Mouse (Mus musculus): Measurements from ENCODE around the gene BC049352.
A peak's percentile ranks its signal among the peaks of the same experiment; 100 is the strongest.

Gene BC049352

DNA sequence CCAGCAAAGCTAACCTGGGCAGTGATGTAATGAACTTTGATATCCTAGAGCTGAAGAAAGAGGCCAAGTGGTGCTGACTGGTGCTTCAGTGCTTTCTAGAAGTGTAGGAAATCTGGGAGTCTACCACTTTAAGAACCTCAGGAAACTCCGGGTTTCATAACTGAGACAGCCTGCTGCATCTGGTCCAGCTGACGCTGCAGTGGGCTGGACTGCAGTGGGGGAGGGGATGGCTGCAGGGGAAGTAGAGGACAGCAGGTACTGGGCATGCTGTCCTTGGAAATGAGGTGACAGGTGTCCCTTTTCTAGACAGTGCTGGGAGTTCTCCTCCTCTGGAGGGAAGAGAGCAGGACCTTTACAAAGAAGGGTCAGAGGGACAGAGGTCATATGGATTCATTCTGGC is at the start of gene BC049352:
Gene BC049352, plus strand, starts transcription at position 238 of the 400 bp plus-strand sequence.
- DNase-seq (ENCODE audit: low spot score) = no peak

DNA sequence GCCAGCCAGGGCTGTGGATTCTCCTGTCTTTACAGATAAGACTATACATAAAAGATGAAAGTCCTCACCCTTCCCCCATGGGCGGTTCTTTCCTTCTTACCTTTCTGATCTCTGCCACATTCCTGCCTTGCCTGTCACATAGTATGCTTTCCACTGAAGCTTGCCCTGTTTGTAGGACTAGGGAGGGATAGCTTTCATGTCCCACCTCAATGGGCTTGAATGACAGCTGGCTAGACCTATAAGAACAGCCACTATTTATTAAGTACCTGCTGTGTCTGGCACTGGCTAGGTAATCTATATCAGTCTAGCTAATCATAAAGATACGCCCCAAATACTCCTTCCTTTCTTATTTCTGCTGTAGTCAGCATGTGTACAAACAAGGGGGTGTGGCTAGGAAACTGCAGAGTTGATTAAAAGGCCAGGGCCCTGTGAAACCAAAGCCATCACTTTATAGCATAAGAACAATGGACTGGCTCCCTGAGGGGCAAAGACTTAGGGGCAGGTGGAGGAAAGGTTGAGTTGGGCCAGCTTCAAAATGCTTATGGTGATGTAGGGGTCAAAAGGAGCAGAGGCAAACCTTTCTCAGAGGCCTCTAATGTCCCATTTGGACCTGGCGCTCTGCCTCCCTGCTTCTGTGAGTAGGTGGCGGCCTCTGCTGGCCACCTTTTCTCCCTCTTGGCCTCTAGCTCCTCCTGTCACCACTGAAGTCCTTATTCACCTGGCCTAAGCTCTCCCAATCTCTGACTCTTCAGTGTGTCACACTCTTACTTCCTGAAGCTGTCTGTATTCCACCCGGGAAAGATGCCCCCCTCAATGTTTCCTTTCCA is 48.1 kb upstream of the BC049352 start:
- DNase-seq (ENCODE audit: low spot score) = no peak

DNA sequence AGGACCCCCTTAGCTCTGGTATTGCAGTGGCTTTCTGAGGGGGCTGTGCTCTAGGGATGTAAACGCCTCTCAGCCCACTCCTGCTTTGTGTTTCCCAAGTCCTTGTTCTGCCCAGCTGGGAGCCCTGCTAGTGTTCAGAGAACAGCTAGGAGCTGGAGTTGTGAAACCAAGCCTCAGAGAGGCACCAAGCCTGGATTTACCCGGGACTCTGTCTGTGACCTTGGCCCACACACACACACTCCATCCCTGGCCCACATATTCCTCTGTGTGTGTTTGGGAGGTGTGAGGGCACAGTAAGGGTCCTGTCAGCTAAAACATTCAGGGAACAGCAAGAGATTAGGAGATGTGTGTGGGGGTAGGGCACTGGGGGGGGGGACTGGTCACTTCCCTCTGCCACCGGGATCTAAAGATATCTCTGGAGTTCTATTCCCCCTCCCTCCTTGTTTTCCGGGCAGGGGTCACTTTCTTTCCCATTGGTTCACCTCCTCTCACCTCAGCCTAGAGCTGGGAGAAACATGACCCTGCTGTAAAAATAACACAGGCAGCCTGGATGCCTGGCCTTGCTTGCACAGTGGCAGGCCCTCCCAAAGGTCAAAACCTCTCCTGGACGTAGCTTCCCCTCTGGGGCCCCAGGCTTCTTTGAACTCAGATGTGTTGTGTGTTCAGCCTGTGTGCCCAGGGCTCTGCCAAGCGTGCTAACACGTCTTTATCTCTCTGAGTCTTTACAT is 45.2 kb upstream of the BC049352 start:
- no peak for DNase-seq (ENCODE audit: low spot score)

DNA sequence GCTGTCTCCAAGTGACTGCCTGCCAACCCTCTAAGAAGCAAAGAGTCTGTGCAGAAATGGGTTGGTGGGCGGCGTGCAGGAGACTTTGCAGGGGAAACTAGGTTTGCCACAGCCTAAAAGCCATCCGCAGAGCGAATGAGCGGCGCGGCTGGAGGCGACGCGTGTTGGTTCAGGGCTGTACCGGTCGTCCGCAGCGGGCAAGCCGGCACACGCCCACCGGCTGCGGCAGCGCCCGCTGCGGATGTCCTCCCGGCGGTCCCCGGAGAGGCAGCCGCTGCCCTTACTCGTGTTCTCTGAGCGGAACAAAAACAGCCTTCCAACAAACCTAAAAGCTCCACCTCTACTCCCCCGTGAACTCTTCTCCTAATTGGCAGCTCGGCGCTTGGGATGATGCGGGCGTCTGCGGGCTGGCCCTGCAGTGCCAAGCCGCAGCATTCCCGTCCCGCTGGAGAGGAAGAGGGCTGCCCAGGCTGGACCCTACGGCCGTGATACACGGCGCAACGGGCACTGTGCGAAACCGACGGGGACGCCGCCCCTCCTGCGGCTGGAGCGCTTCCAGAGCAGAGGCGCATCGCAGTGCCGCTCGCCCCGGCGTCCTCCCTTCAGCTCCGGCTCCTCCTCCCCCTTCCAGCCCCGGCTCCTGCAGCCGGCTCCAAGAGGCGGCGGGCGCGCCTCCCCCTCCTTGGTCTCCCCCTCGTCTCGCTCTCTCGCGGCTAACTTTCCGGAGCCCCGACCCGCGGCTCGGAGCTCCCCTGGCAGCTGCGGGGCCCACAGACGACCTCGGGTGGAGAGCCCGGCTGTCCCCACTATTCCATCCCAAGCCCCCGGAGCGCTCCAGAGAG is 43.4 kb upstream of the BC049352 start, which contains the start of gene Scn4b:
Gene Scn4b, plus strand, starts transcription at position 205 of the 842 bp plus-strand sequence.
- no peak for DNase-seq (ENCODE audit: low spot score)

DNA sequence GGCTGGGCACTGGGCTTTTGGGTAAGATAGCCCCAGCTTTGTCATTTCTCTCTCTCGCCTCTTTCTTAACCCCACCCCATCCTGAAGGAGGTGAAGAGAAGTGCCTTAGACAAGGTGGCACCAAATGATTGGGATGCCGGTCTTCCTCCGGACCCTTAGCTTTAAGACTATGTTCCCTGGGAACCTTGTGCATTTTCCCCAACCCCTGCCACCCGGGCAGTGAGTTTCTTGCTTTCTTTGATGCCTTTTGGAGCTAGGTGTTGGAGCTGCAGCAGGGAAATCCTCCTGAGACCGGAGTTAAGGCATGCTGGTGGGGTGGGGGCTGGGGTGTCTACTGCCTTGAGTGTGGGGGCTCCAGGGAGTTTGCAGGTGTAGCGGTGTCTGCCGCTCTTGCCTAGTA is 42.7 kb upstream of the BC049352 start:
- no peak for DNase-seq (ENCODE audit: low spot score)

DNA sequence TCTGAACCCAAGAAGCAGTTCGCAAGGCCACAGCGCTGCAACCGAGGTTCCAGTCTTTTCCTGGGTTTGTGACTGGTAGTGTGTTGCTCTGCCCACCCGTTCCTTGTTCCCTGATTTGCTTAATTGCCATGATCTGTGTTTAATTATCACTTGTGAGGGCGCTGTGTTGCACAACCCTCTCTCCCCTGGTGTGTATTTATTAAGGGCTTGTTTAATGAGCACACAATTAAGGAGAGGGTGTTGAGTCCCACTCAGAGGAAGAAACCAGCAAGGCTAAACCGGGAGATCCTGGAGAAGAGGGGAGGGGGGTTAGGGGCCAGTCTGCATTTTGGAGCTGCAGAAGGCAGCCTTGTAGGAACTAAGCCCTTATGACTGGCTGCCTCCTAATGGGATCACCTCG is 40.9 kb upstream of the BC049352 start:
- no peak for DNase-seq (ENCODE audit: low spot score)

DNA sequence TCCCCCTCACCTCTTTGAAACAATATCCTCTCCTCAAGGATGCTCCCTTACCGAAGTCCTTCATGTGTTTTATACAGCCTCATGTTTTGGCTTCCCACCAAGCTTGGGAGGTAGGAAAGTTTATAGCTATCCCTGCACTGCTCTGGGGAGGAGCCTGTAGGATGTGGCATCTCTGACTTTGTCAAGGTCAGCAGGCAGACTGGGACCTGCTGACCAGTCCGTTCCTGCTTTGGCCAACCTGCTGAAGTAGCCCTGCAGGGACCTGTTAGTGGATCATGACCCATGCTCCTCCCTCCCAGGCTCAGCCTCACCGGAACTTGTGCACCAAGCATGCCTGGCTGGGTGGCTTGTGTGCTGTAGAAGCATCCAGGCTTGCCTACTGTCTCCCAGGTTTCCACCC is 39.1 kb upstream of the BC049352 start:
- DNase-seq (ENCODE audit: low spot score) = no peak

DNA sequence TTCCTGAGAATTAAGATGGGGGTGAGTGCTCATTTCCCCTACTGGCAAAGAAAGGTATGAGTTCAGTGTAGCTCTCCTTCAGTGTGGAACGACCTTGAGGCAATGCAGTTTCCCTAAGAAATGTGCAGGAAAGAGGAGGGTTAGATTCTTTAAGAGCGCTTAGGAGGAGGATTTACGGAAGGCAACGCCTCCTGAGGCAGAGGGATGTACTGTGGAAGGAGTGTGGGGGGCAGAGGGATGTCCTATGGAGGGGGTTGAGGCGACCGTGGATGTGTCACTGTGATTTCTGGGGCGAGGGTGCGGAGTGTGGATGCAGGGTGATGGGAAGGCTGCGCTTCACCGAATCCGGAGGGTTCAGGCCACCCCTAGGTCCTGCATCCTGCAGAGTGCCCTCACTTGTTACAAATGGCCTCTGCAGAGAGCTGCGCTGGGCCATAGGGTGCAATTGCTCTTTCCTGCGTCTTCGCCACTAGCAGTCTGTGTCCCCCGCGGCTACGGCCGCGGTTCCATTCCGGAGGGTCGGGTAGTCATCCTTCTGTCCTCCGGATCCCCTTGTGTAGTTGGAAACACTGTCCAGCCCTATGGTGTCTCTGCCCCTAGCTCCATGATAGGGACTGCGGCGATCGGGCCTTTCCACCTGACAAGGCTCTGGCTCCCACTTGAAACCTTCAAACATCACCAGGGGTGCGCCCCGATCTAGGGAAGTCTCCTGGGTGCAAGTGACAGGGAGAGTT is 36.1 kb upstream of the BC049352 start:
- no peak for DNase-seq (ENCODE audit: low spot score)

DNA sequence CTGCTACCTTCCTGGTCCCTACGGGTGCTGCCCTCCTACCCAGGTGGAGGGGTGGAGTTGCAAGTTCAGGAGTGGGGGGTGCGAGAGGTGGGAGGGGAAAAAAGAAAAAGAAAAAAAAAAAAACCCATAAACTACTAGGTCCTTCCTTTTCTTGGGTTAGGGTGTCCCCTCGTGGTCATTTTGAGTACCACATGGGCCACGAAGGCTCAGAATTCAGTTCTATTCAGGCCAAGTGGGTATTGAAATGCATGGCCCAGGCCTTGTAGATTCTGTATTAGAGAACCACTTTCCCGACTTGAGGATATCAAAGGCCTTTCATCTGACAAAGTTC is 35.6 kb upstream of the BC049352 start:
- peak; percentile 23 for DNase-seq (ENCODE audit: low spot score)

DNA sequence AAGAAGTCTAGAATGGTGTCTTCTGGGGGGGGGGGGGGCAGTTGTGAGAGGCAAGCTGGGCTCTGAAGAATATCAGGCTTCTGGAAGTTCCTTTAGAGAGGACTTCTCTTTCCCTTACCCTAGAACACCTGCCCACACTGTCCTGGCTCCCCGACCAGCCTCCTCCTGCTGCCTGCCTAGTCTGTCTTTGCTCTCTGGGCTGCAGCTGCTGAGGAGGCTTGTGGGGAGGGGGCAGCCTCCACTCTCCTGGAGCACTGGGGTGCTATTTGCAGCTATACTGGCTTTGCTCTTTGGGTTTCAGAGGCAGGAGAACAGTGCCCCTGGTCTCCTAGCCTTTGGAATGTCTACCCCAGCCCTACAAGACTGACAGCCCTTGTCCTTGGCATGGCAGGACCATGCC is 30.9 kb upstream of the BC049352 start:
- DNase-seq (ENCODE audit: low spot score) = no peak

DNA sequence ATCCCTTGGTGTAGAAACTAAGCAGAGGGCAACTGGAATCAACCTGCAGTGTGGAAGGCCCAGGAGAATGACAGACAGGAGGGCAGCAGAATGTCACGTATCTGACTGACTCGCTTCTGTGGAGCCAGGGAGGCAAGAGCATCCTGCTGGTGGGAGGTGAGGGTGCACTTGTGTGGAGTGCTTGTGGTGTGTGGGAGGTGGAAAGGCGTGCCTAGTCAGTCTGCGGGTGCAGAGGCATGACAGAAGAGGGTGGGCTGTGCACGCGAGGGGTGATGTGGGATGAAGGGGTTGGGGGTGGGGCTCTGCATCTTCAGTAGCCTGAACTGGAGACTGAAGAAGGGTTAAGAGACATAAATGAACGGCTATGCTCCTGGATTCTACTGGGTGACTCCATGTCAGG is 28.4 kb upstream of the BC049352 start:
- DNase-seq (ENCODE audit: low spot score) = no peak

DNA sequence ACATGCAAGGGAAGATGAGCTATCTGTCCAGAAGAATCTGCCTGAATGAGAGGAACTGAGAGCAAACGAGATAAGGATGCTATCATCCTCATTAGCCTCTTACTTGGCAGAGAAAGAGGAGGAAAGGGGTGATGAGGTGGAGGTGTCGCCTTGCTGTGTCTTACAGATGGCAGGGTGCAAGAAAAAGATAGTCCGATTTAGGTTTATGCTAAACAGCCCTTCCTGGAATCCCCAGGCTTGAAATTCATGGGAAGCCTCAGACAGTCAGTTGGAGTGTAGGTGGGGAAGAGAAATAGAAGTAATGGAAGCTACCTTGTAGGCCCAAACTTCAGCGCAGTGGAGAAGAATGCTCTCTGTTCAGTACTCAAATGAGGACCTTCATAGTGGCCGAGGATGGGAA is 13.9 kb upstream of the BC049352 start:
- no peak for DNase-seq (ENCODE audit: low spot score)

DNA sequence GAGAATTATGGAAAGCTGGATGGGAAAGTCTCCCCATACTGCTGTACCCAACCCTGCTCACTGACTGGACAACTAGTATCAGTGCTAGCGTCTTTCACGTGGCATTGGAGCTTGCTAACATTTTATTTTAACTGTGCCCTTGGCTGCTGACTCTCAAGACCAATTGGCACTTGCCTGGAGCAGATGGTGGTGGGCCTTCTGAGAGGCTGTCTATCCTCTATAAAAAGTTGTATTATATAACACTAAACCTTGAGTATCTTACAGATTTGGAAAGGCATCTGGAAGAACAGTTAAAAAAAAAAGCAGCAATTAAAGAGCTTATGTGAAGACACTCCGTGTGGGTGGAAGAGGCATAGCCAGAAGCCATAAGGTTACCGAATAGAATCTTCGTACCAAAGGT is 11.7 kb upstream of the BC049352 start:
- no peak for DNase-seq (ENCODE audit: low spot score)

DNA sequence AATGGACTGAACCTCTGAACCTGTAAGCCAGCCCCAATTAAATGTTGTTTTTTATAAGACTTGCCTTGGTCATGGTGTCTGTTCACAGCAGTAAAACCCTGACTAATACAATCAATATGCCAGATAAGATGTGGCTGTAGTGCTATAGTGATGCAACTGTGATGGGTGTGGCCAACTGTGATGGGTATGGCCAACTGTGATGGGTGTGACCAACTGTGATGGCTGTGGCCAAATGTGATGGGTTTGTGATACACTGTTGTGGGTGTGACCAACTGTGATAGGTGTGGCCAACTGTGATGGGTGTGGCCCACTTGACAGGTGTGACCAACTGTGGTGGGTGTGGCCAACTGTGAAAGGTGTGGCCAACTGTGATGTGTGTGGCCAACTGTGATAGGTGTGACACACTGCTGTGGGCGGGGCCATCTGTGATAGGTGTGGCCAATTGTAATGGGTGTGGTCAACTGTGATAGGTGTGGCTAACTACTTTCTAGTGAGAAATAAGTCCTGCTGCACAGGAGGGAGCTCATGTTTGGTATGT is 10.7 kb upstream of the BC049352 start:
- no peak for DNase-seq (ENCODE audit: low spot score)

DNA sequence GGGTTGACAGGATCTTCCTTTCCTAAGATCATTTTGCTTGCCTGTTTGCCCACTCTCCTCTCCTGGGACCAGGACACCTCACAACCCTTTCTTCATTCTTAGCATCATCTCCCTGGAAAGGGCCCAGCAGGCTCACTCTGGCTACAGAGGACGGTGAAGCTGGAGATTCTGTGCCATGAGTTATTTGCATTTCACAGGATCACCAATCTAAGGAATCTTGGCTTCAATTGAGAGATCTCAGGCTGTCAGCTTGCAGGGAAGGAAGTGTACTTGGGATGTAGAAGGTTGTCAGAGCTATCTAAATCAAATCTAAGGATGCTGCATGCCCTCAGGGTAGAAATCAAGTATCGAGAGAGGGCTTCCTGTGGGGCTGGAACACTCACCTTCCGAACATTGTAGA is 8.3 kb upstream of the BC049352 start:
- no peak for DNase-seq (ENCODE audit: low spot score)

DNA sequence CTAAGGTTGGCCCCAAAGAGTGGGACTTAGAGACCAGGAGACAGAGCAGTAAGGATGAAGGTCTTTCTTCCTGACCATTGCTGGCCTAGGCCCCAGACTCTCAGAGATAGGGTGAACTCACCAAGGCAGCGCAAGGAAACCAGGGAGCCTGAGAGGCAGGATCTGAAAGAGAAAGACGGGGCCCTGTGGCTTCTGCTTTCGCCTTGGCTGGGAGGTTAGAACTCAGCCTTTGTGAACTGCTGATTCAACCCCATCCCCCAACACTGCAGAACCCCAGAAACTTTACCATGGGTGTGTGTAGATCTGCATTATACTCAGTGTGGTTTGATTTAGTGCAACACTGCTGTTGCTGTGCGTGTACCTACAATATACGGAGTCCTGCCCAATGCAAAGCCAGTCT is 2.5 kb upstream of the BC049352 start:
- no peak for DNase-seq (ENCODE audit: low spot score)

DNA sequence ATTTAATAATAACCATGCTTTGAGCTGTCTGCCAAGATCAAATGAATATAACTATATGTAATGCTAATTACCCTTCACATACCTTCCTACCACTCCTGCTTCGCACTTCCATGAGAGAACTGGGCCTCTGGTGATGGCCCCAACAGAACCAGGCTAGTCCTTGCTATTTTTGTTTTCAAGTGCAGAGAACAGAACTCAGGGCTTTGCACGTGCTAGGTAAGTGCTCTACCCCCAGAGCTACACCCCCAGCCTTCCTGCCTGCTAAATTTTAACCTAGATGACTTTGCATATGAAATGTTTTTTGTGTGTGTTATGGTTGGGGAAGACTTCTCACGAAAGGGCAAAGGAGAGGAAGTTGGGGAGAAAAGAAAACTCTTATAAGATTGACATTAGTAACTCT is 714 bp downstream of the BC049352 start:
- no peak for DNase-seq (ENCODE audit: low spot score)

DNA sequence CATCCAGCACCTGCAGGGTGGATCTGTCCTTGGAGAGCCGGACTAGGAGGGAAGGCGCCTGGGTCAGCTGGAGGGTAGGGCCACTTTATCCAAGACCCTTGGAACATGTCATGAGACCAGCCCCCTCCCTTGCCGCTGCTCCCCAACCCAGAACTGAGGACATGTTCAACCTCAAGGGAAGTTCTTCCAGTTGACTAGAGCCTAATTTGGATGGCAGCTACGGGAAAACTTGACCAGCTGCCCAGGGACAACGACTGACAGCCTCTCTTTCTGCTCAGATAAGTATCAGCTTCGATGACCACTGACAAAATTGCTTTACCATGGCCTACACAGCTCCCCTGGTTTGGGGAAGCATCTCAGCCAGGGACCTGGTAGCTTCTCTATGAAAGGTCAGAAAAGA is 1.5 kb downstream of the BC049352 start:
- DNase-seq (ENCODE audit: low spot score) = no peak

DNA sequence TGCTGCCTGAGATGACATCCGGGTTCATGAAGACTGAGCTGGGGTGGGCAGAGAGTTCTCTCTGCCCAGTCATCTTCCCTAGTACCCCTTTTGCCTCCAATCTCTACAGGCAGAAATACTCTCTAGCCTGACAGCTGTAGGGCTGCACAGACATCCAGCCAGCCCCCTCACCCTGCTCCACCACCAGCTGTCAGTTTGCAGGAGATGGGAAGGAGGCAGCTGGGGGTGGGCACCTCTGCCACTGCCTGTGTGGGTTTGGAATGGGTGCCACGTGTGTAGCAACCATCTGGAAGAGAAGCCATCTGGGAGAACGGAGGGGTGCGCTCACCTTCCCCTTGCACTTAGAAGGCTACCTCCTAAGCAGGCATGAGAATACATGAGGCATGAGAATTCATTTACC is 3.4 kb downstream of the BC049352 start:
- DNase-seq (ENCODE audit: low spot score) = no peak

DNA sequence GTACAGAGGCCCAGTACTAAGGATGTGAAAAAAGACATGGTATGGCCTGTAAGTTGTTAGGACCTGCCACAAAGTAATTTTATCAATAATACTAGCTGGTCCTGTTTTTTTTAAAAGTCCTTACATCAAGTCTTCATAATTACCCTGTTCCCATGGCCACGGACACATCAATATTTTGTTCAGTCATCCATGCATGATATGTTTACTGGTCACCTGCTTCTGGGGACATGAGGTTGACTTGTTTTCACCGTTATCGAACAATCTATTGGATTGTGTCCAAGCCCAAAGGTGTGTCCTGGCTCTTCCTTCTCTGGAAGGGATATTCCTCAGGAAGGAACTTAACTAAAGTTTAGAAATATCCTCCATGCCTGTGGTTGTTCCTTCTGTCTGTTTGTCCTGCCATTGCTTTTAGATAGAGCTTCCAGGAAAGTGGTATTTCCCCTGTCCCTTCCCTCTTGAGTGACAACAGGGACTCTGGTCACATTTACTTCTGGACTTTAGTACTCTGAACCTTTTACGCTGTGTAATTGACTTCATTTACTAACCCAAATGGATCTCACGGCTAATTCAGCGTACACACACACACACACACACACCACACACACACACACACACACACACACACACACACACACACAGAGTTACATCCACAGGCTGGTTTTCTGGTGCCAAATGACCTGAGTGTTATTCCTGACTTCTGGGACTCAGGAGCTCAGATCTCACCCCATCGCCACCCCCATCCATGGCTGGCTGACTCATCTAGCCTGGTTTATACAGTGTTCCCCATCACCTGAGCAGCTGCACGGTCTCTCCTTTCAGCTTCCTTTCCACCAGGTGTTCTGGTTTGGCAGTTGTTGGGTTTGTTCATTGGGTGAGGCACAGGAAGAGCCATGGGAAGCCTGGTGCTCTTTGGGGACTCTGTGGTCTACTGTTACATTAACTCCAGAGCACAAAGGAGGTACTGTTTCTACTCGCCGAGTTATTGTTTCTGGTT is 7.1 kb downstream of the BC049352 start:
- no peak for DNase-seq (ENCODE audit: low spot score)
